Mouse (Mus musculus) embryonic fibroblast, embryonic 13.5 days (primary cell): Measurements from ENCODE around the gene Zfp653. TPM values are rescaled to one million over a fixed set of nuclear protein-coding genes. Genes with fewer than 3 reads are reported as not detected.
A peak's percentile ranks its signal among the peaks of the same experiment; 100 is the strongest.

Source experiments
- H3K27ac ChIP-seq: 2 replicates; pipeline ENCODE4 v1.5.1; 2012; ENCODE audit warnings: low read length, control low read depth, inconsistent platforms; ENCODE audit not compliant: insufficient read depth
- H3K4me1 ChIP-seq: 2 replicates; pipeline ENCODE4 v1.6.1; 2011; ENCODE audit warnings: low read length; ENCODE audit not compliant: control insufficient read depth, insufficient read depth
- H3K4me3 ChIP-seq: 2 replicates; pipeline ENCODE4 v1.5.1; 2011; ENCODE audit warnings: mild to moderate bottlenecking, control low read depth, low read length; ENCODE audit not compliant: insufficient read depth
- CTCF ChIP-seq: IDR thresholded peaks from 2 replicates; pipeline ENCODE4 v1.5.1; 2011; ENCODE audit warnings: mild to moderate bottlenecking, control low read depth, low read length, moderate library complexity, borderline replicate concordance; ENCODE audit not compliant: insufficient read depth
- POLR2A ChIP-seq: IDR thresholded peaks from 2 replicates; pipeline ENCODE4 v1.6.1; 2011; ENCODE audit warnings: low read depth, mild to moderate bottlenecking, control low read depth, low read length, moderate library complexity
- polyA plus RNA-seq: library from polyadenylated mRNA; stranded (reverse); fragments of >200 nt; gene quantifications from 2 replicates; pipeline ENCODE4 v1.2.4, GENCODE M21; 2011; ENCODE audit warnings: low read depth; ENCODE audit not compliant: missing spikeins, insufficient read length

The Zfp653 gene
- polyA plus RNA-seq, result 4.4 and 5.4 TPM in 2 replicates

- TF ChIP-seq CTCF (no peak), POLR2A (peak; percentile 83)
- Histone ChIP-seq H3K4me1 (no peaks in the 10 kb centered on the region), H3K4me3 (peak within 1 kb of the TSS; percentile 55), H3K27ac (peak within 1 kb of the TSS; percentile 80)
Measured at GRCm38 (mm10) chr9:22070791-22071573, at the start of gene Zfp653, which contains the start of gene Gm49318. Gene Zfp653 (minus strand): TSS chr9:22071376. Gene Gm49318 (minus strand): TSS chr9:22071259.

- no peak for TF ChIP-seq CTCF
- TF ChIP-seq POLR2A, result no peak
- Histone ChIP-seq H3K4me3 (no peak overlapping the region), H3K27ac (no peak overlapping the region), H3K4me1 (no peaks in the 10 kb centered on the region)
Measured at GRCm38 (mm10) chr9:22119543-22119942, 48.4 kb upstream of the Zfp653 start.

- no peaks in the 10 kb centered on the region for H3K4me1 ChIP-seq
- TF ChIP-seq CTCF (no peak), POLR2A (no peak)
- H3K27ac ChIP-seq, result no peak overlapping the region
- no peak overlapping the region for H3K4me3 ChIP-seq
Measured at GRCm38 (mm10) chr9:22117754-22118456, 46.7 kb upstream of the Zfp653 start.

- TF ChIP-seq CTCF (no peak), POLR2A (peak; percentile 96)
- Histone ChIP-seq H3K4me1 (no peaks in the 10 kb centered on the region), H3K27ac (no peak within 1 kb of the TSS), H3K4me3 (peak within 1 kb of the TSS; percentile 79)
Measured at GRCm38 (mm10) chr9:22116740-22117426, 45.7 kb upstream of the Zfp653 start, which contains the start of gene Elof1. Gene Elof1 (minus strand): TSS chr9:22117172.

GRCm38 (mm10) chr9:22116086-22116485 is 44.9 kb upstream of the Zfp653 start:
- TF ChIP-seq POLR2A, result no peak
- H3K4me1 ChIP-seq, result no peaks in the 10 kb centered on the region
- peak overlapping the region; percentile 79 for H3K4me3 ChIP-seq
- no peak overlapping the region for H3K27ac ChIP-seq

- TF ChIP-seq CTCF (no peak), POLR2A (no peak)
- H3K4me3 ChIP-seq, result peak overlapping the region; percentile 79
- no peak overlapping the region for H3K27ac ChIP-seq
- H3K4me1 ChIP-seq, result no peaks in the 10 kb centered on the region
Measured at GRCm38 (mm10) chr9:22115635-22116034, 44.5 kb upstream of the Zfp653 start.

GRCm38 (mm10) chr9:22108194-22108593 is 37.0 kb upstream of the Zfp653 start:
- H3K4me3 ChIP-seq, result no peak overlapping the region
- no peak overlapping the region for H3K27ac ChIP-seq
- TF ChIP-seq CTCF (no peak), POLR2A (no peak)
- no peaks in the 10 kb centered on the region for H3K4me1 ChIP-seq

- TF ChIP-seq CTCF, result no peak
- peak; percentile 60 for TF ChIP-seq POLR2A
- Histone ChIP-seq H3K4me1 (no peaks in the 10 kb centered on the region), H3K27ac (peak overlapping the region; percentile 37), H3K4me3 (peak overlapping the region; percentile 33)
Measured at GRCm38 (mm10) chr9:22099922-22100321, 28.7 kb upstream of the Zfp653 start.

GRCm38 (mm10) chr9:22098993-22099696 is 28.0 kb upstream of the Zfp653 start, which contains the start of gene Cnn1:
Gene Cnn1 (plus strand): TSS chr9:22099216.
- Histone ChIP-seq H3K27ac (peak within 1 kb of the TSS; percentile 37), H3K4me1 (no peaks in the 10 kb centered on the region), H3K4me3 (peak within 1 kb of the TSS; percentile 33)
- no peak for TF ChIP-seq CTCF
- peak; percentile 97 for TF ChIP-seq POLR2A
